9 mouse cellular contexts compared by ENCODE assay signal in genomic region chr5:92489503-92489902, GRCm38 (mm10). TPM values are rescaled to one million over a fixed set of nuclear protein-coding genes. Genes with fewer than 3 reads are reported as not detected.
DNase-seq lines count a peak whose midpoint lies in the region; ATAC-seq and TF ChIP-seq lines count a peak whose summit lies in the region.
"Had no signal": no experiment of that assay in that cellular context is flagged by ENCODE, and none has a peak within 500 bp of the region (broad histone marks: within the 10 kb centered on the region; RNA-seq: fewer than 3 reads in every experiment).

No protein-coding gene starts in this region.

- no peak for TF ChIP-seq CTCF in testis, adult 2 months (IDR thresholded peaks at IDR 0.05; ENCODE audit: control insufficient read depth, insufficient read depth, insufficient replicate concordance, low read depth, low read length)
- TF ChIP-seq CTCF in stomach, postnatal 0 days (IDR thresholded peaks at IDR 0.05; ENCODE audit: low read depth): no peak

- H3K4me3 ChIP-seq in testis, adult 2 months (ENCODE audit: control insufficient read depth, low read depth, low read length): no peak overlapping the region
- H3K4me3 ChIP-seq in liver, embryonic 12.5 days: no peak overlapping the region
- H3K4me3 ChIP-seq in stomach, postnatal 0 days (ENCODE audit: low read depth, low read length): no peak overlapping the region
- H3K4me3 ChIP-seq: megakaryocyte, embryonic 14.5 days had no signal

- 10% methylated on average over 4 of the region's 4 CpGs for WGBS in liver, embryonic 12.5 days (ENCODE audit: insufficient replicate concordance)
- 22% methylated on average over 4 of the region's 4 CpGs for WGBS in stomach, postnatal 0 days

- H3K9me3 ChIP-seq in liver, embryonic 12.5 days (replicated peaks): no peaks in the 10 kb centered on the region
- no peaks in the 10 kb centered on the region for H3K9me3 ChIP-seq in stomach, postnatal 0 days (ENCODE audit: control insufficient read depth, low read length)

- TF ChIP-seq POLR2A in testis, adult 2 months (IDR thresholded peaks at IDR 0.05; ENCODE audit: control insufficient read depth, low read depth, low read length): no peak

- H3K4me2 ChIP-seq in liver, embryonic 12.5 days: no peak overlapping the region
- 0 out of 2 replicates have a peak overlapping the region, but pooled peaks have one; percentile 19 for H3K4me2 ChIP-seq in stomach, postnatal 0 days (replicated peaks; ENCODE audit: low read depth)

- ATAC-seq in liver, embryonic 12.5 days: peak; percentile 52; the same call in 1 of the 2 replicates
- peak; percentile 60 for ATAC-seq in stomach, postnatal 0 days (ENCODE audit: low FRiP score, low TSS enrichment)

- no peaks in the 10 kb centered on the region for H3K36me3 ChIP-seq in testis, adult 2 months (ENCODE audit: control insufficient read depth, insufficient read depth, low read length)
- peaks cover 4% of the 10 kb centered on the region for H3K36me3 ChIP-seq in liver, embryonic 12.5 days
- 0 out of 2 replicates have a peak, but pooled peaks cover 2% of the 10 kb centered on the region for H3K36me3 ChIP-seq in stomach, postnatal 0 days (ENCODE audit: control insufficient read depth, insufficient read depth, low read length)

- peak; percentile 65 to 75 for DNase-seq in cerebellum, postnatal 10 days
- no peak for DNase-seq in cerebellum, adult 11-12 months
- DNase-seq in testis, postnatal 10 days (ENCODE audit: low spot score): no peak
- peak; percentile 61 for DNase-seq in stomach, postnatal 0 days (ENCODE audit: low spot score)
- no peak for DNase-seq in retina, embryonic 14.5 days (ENCODE audit: low spot score)
- DNase-seq in layer of hippocampus, adult 9-11 months: no peak

- H3K27ac ChIP-seq in testis, adult 2 months (ENCODE audit: control insufficient read depth, insufficient read depth, low read depth, low read length): peak overlapping the region; percentile 27
- H3K27ac ChIP-seq in liver, embryonic 12.5 days: no peak overlapping the region
- peak overlapping the region; percentile 88 for H3K27ac ChIP-seq in stomach, postnatal 0 days (replicated peaks)

- no peaks in the 10 kb centered on the region; the same call in 1 of the 2 replicates for H3K4me1 ChIP-seq in testis, adult 2 months (ENCODE audit: control insufficient read depth, insufficient read depth, low read length)
- peaks cover 37% of the 10 kb centered on the region for H3K4me1 ChIP-seq in liver, embryonic 12.5 days
- peaks cover 8% of the 10 kb centered on the region for H3K4me1 ChIP-seq in stomach, postnatal 0 days (replicated peaks; ENCODE audit: control insufficient read depth, insufficient read depth)

- TF ChIP-seq EP300 in stomach, postnatal 0 days (optimal IDR thresholded peaks at IDR 0.05): no peak

- no peaks in the 10 kb centered on the region for H3K27me3 ChIP-seq in testis, adult 2 months (ENCODE audit: control insufficient read depth, insufficient read depth, low read length)
- no peaks in the 10 kb centered on the region for H3K27me3 ChIP-seq in liver, embryonic 12.5 days (replicated peaks)
- H3K27me3 ChIP-seq in stomach, postnatal 0 days (ENCODE audit: control insufficient read depth, insufficient read depth, low read length): no peaks in the 10 kb centered on the region
- H3K27me3 ChIP-seq: megakaryocyte, embryonic 14.5 days had no signal

- no peak overlapping the region for H3K9ac ChIP-seq in liver, embryonic 12.5 days
- H3K9ac ChIP-seq in stomach, postnatal 0 days (ENCODE audit: low read length): no peak overlapping the region

RNA-seq across cellular contexts. Expression of gene Scarb2, which starts 17.1 kb away (rescaled TPM):
- 3.6 and 4.3 TPM in 2 replicates for polyA plus RNA-seq in testis, adult 2 months (2012; rRNA removed)
- 4.2 and 4.3 TPM in 2 replicates for polyA plus RNA-seq in liver, embryonic 12.5 days (2016; fragmentation: Nextera tagmentation; extraction: Ambion mirVana)
- 19.1 and 20.9 TPM in 2 replicates for polyA plus RNA-seq in stomach, postnatal 0 days (2015; fragmentation: Nextera tagmentation; extraction: Ambion mirVana)

RNA-seq across cellular contexts. Expression of gene Nup54, which starts 54.5 kb away (rescaled TPM):
- polyA plus RNA-seq in testis, adult 2 months (2012; rRNA removed): 11.8 and 15.2 TPM in 2 replicates
- polyA plus RNA-seq in liver, embryonic 12.5 days (2016; fragmentation: Nextera tagmentation; extraction: Ambion mirVana): 49.0 and 49.2 TPM in 2 replicates
- 20.5 and 21.4 TPM in 2 replicates for polyA plus RNA-seq in stomach, postnatal 0 days (2015; fragmentation: Nextera tagmentation; extraction: Ambion mirVana)

Comparison
In these comparisons a context has a peak if more than half of its experiments do, and no peak if none do; other contexts are left out.
1. DNase-seq: peak in cerebellum, postnatal 10 days (2 of 2) and stomach, postnatal 0 days (single experiment); none in cerebellum, adult 11-12 months (single experiment), testis, postnatal 10 days (single experiment), retina, embryonic 14.5 days (single experiment) and layer of hippocampus, adult 9-11 months (single experiment).